Mouse (Mus musculus) spleen, adult 18-20 months (tissue): ENCODE measurements around the gene Nckap5.
A peak's percentile ranks its signal among the peaks of the same experiment; 100 is the strongest.

Experiments
- DNase-seq, 2 experiments: peaks; one replicate each; pipeline ENCODE4 v3.0.0; 2022; ENCODE audit warnings: mixed read lengths in 2 of 2

Nckap5 gene

DNA sequence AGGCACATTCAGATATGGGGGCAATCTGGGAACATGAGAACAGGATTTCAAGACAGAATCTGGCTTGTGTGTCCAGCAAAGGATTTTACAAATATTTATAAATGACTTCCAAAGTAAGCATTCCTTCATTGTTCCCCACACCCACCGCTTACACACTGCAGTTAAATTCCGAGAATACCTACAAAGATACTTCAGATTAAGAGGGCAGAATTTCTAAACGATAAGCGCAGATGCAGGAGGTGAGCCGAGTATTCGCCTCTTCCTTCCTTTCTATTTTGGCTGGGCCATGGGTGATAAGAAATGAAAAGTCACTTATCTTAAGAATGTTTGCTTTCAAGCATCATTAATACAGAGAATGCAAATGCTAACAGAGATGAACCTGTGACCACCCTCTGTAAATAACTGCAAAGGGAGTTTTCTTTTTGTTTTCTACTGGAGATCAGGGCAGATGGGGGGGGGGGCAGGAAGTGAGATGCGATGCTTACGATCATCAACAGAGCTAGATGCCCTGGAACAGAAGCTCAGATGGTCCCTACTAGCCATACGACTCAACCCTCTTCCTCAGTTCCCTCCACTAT lies 213.0 kb downstream of the Nckap5 start:
- no peak for DNase-seq

DNA sequence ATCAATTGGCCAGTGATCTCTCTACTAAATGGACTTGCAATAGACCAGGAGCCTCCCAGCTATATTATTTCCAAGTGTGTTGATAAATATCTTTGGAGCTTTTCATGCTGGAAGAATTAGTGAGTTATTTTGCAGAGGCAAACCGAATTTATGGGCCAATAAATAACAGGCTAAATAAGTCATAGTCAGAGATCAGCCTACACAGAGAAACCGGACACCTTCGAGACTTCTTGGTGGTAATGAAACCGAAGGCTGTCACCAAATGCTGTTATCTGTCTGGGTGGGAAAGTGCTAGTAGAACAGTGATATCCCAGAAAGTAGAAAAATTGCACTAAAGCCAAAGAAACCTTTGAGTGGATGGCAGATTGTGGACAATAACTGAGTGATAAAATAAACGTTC lies 213.6 kb downstream of the Nckap5 start:
- DNase-seq, result no peak

DNA sequence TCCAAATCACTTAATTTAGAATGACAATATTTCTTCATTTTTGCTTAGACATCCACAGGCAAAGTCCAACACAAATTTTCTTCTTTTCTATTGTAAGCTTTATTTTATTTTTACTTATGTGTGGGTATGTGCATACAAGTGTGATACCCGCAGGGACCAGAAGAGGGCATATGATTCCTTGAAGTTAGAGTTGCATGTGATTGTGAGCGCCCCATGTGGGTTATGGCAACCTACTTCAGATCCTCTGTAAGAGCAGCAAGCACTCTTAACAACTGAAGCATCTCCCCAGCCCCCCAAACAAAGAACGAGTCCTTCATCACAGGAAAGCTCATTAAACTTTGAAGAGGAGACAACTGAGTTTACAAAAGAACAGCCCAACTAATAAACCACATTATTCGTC lies 217.7 kb downstream of the Nckap5 start:
- no peak for DNase-seq

DNA sequence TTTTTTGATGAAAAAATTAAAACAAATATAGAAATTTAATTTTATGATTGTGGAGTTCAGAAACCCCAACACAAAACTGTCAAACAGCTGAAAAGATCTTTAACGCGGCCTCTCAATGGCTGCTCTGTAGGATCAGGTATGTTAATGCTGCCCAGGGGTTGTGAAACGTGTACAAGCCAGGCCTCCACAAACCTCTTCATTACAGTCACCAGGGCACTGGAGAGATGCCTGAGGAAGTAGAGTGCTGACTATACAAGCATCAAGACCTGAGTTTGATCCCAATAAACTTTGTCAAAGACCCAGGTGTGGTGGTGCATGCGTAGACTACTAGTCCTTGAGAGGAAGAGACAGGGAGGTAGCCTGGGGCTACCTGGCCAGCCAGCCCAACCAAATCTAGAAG lies 222.0 kb downstream of the Nckap5 start:
- no peak for DNase-seq

DNA sequence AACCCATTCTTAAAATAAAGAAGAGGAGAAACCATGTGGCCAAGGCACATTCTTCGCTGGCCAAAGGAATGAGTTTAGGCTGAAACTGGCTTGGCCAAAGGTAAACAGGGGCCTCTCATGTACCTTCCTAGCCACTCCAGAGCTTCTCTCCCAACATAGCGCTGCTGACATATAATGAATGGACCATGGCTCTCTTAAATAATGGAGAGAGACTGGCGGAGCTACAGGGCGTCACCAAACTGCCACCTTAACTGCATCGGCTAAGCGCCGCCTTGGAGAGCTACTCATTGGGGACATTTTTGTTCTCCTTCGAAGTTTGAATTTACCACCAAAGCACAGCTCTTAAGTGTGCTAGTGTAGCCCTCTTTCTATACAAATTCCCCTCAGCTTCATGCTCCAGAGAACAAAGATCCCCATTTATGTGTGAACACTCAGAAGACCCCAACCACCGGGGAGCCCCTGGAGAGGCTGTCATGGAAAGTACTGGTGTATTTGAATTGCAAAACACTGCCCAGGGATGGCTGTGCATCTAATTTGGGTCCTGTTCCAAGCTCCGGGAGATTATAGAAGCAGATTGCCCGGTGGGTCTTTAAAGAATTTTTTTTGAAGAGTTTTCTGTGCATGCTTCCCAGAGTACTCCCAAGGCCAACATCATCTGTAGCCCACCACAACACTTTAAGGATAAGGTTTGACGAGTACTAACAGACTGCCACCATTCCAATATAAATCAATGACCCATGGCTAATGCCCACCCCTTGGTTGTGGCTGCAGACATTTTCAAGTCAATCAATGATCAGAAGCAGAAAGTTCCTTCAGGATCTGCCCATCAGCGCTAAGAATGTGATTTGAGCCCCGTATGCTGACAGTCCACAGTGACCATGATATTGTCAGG lies 224.2 kb downstream of the Nckap5 start:
- no peak for DNase-seq

DNA sequence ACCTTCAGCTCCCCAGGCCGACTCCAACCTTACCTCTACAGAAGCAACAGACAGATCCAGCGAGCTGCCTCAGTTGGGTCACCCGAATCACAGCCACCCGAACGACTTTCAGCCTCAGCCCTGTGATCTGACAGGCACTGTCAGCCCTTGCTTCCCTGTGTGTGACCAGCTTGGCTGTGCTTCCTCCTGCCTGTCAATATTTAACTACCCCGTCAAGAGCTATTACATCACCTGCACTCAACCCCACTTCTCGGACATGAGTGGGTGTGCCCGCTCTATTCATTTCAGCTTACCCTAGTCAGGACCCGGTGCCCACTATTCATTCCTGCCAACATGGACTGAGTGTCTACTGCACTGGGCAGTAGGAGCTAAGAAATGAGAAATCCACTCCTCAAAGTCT lies 226.0 kb downstream of the Nckap5 start:
- DNase-seq, result no peak

DNA sequence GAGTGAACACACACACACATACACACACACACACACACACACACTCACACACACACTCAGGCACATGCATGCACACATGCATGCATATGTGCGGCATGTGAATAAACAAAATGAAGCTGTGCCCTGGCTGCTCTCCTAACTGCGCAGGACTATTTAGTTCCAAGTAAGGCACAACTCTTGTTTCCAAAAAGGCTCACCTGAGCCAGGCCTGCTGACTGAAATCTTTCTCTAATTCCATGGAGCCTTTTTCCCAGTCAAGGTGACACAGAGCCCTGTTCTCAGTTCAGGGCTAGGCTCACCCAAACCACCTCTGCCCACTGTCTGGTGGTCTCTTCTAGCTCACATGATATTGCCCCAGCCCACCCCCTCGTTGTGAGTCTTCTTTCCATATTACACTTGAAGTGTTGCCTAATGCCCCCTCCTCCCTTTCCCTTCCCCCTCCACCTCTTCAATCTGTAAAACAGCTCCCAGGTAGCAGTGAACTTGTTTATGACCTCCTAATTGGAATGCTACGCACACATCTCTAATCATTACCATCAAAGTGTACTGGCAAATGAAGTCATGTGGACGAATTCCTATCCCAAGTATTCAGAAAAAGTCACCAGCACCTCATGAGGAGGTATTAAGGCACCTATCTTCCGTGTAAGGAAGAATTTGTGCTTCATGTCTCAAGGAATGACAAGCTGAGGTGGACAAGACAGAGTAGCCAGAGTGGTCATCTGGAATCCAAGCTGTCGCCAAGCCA lies 226.7 kb downstream of the Nckap5 start:
- DNase-seq, result no peak

DNA sequence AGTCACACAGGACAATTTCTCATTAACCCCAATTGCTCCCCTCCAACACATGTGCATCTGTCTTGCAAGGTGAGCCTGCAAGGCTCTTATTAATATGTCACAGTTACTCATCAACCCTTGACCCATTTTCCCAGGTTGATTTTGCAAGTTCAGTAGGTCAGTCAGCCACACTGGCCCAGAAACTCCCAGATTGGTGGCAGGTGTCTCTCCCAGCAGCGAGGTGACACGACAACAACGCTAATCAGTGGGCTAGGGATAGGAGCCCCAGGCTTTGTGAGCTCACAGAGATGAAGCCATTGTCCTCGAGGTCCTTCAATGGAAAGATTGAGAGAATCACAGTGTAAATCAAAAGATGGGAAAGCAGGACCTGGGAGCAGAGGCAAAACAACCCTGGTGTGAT lies 230.0 kb downstream of the Nckap5 start:
- no peak for DNase-seq

DNA sequence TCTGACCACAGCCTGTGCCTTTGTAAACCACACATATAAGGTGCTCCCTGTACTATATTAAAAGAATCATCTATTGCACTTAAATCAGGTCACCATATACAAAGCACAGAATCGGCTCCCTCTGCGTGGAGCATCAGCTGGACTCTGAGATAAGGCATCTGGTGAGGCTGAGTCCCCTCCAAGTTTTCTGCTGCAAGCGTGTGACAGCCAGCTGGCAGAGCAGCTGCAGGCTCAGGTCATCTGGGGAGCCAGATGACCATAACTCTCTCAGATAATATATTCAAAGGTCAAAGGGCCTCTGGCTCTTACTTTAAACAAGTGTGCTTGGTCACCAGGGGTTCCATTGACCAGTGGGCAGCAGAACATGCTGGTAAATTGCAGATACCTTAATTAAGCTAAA lies 233.2 kb downstream of the Nckap5 start:
- DNase-seq, result no peak

DNA sequence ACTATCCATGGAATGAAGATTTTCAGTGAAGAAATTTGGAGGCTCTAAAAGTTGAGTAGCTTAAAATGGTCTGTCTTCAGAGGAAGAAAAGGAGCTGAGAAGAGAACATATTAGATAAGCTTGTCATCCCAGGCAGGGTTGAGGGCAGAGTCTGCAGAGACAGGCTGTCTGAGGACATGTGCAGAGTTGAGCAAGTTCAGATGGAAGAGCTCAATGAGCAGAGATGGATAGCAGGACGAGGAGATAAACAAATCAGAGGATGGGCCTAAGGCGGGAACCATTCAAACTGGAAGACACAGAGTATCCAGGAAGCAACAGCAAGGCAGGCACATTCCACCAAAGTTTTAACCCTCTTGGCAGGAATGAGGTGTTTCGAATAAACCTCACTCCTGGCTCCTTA lies 235.8 kb downstream of the Nckap5 start:
- no peak for DNase-seq

DNA sequence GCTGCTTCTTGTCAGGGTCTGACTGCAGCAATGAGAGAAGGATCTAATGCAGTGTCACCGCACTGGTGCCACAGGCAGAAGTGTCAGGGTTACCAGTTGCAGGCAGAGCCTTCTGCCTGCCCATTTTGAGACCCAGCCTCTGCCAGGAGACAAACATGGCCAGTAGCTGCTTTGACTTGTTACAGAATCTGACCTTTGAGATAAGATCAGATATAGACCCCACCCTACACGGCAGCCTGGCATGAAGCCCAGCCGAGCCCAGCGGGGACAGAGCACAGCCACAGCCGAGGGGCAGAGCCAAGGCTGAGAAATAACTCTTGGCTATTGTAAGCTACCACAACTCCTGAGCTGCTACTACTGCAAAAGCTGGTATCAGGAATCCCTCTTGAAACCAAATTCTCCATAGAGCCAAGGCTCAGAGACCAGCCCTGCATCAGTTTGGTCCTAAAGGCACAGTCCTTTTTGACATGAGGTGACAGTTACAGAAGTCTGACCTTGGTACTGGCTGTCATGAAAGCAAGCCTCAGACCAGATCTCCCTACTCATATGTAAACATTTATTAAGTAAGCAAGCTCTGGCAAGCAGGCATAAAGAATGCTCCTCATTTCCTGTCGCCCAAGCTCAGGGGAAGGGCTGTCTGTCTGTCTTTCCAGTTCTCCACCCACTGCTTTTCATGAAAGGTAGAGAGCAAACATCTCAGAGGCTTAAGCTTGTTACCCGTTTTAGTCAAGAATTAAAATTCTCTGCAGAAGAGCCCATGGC lies 237.4 kb downstream of the Nckap5 start:
- no peak for DNase-seq

DNA sequence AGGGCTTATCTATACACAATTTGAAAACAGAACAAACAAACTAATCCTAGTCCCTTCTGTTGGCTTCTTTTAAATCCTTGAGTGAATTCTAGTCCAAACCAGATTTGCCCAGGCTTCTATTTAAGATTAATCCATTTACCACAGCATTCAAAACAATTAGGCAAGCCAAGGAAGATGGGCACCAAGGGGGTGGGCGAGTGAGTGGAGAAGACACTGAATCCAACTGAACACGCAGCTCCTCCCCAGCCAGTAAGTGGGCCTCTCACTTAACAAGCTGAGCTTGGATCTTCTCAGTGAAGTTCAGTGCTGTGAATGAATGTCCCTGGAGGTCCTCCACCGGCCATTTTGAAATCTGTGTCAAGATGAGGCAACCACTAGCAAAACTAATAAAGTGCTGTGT lies 239.7 kb downstream of the Nckap5 start:
- no peak for DNase-seq

DNA sequence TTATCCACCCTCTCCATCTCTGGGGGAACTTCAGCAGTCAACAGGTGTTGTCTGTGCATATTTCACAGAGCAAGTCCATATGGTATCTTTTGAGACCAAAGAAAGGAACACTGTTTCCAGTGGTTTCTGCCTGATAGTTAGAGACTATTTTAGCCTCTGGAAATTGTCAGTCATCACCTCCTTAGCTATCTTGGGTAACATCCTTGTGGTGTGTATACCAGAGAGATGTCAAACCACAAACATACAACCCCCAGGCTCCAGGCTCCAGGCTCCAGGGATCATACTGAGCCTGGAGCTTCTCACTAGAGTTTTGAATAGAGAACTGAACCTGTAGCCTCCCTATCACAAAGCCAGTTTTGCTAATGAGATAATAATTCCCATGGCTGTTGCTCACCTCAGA lies 252.4 kb downstream of the Nckap5 start:
- DNase-seq, result no peak

DNA sequence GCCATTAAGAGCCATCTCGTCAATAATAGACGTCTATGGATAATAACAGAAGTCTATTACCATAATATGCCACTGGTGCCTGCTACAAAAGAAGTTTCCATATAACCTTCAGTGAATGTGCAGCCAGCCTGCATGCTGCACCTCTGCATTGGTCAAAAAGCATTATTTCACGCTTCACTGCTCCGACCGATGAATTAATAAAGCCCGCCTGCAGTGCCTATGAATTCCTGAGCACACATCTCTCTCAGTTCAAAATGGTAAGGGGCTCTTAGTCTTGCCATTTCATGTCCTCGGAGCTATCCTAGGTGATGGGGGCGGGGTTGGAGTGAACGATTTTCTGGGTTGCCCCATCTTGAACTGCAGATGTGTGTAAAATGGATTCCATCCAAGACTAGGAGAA lies 256.3 kb downstream of the Nckap5 start:
- no peak for DNase-seq

DNA sequence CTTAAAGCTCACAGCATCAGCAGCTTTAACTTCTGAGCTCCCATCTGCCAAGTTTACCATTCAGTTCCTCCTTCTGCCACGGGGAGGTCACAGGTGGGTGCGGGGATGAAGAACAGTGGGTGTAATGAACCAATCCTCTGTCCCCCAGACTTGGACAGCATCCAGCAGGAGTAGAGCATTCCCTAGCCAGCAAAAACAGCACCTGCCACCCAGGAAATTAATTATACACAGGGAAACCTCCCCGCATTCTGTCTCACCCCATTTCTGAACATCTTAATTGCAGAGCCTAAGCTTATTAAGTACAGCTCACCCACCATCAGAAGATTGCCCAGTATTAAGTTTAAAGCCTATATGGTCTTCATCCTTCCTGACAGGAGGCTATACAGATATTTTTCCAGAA lies 256.9 kb downstream of the Nckap5 start:
- no peak for DNase-seq

DNA sequence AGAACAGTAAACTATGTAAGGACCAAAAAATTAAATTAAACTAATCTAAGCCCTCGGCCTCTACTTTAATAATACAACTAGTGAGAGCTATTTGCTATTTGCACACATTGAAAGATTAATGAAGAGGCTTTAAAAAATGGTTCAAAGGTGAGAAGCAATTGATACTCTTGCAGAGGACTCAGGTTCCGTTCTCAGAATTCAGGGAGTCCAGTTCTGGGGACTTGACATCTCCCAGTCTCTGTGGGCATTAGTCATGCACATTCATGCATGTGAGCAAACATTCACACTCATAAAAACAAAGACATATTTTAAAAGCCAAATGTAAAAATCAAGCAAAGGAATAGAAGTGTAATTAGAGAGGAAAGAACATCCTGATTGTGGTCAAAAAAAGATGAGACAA lies 257.5 kb downstream of the Nckap5 start:
- no peak for DNase-seq

DNA sequence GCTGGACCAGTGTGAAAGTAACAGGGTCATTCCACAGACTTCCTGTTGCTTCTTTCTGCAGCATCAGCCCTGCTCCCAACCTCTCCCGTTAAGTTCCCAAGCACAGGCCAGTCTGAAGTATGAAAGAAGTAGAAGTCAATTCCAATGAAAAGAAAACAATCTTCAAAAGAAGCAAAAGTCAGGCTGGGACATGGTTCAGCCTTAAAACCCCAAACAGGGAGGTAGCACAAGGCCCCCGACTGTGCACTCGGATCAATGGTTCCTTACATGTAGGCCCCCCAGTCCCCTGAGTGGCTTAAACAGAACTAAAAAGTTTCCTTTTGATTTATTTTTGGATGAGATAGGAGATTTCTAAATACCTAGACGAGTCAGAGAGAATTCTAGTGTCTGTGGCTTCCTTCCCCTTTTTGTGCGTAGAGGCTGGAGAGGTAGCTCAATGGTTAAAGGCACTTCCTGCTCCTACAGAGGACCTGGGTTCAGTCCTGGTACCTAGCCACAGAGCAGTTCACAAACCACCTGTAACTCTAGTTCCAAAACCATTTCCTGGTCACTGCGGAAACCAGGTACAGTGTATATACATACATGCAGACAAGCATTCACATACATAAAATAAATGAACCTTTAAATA lies 260.9 kb downstream of the Nckap5 start:
- no peak for DNase-seq

DNA sequence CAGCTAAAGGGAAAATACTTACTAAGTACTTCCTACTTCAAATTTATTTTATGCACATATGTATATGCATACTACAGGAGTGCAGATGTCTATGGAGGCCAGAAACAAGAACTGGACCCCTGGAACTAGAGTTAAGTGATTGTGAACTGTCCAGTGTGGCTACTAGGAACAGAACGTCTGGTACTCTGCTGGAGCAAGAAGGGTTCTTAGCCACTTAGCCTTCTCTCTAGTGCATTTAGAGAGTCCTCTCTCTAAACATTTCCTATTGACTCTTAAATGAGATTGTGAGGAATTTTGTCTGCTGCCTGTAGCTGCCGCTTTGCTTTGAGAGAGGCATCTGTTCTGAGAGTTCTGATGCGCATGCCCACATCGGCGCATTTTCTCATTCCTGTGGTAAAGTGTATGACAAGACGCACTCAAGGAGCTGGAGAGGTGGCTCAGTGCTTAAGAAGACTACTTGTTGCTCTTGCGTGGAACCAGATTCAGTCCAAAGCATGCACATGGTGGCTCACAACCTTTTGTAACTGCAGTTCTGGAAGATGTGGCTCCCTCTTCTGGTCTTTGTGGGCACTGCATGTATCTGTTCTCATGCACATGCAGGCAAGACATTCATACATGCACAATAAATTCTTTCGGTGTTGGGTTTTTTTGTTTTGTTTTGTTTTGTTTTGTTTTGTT lies 261.9 kb downstream of the Nckap5 start:
- peak in 1 of 2 experiments; percentile 7 for DNase-seq

DNA sequence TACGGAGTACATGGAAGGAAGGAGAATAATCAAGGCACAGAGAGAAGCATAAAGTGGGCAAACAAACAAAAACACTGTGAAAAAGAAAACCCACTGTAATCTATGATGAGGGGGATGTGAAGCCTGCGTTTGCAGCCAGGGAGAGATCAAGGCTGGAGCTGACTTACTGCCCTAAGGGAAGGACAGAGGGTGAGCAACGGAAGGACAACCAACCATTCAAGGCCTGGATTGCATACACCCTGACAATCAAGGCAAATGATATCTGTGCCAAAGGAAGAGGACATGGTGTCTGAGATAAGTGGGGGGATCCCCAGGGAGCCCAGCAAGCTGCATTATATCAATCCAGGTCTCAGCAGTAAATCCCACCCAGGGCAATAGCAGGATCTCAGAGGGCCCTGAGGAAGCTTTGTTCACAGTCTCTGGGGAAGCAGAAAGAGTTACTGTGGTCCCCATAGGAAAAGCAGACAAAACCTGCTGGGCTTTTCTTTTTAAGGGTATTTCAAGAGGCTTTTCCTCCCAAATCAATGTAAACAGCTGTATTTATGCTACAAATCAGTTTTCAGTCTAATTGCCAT lies 265.4 kb downstream of the Nckap5 start:
- DNase-seq, result no peak

DNA sequence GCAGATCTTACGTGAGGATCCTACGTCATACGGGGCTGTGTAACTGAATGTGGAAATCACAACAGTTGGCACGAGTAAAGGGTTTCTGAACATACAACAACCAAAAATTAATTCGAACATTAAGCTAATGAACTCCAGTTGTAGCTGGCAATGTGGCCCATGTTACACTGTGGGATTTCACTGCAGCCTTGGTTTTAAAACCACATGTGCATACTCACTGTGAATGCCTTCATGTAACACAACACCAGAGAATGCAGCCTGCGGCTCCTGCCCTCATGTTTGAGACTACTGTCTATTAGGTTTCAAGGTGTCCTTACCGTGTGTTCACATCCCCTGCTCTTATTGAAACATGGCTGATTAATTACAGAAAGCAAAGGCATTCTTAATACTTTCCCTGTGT lies 269.7 kb downstream of the Nckap5 start:
- no peak for DNase-seq

DNA sequence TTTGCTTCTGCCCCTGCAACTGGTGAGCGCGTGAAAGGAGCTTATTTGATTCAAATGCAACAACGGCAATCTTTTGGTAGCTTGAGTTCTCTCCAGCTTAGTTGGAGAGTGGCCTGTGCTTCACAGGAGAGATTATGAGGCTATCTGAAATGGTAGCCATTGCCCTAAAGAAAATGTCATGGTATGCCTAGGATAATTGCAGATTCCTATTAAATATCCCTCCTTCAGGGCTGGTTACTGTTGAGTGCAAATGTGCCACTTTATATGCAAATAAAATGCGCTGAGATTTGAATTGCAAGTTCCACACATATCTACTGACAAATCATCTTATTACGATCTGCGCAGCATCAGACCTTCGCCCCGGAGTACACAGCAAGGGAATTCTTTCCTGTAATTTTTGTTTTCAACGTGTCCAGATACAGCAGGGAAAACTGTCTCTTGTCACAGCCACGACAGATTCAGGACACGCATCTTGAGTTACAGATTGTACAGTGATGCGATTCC lies 272.8 kb downstream of the Nckap5 start:
- DNase-seq, result no peak

DNA sequence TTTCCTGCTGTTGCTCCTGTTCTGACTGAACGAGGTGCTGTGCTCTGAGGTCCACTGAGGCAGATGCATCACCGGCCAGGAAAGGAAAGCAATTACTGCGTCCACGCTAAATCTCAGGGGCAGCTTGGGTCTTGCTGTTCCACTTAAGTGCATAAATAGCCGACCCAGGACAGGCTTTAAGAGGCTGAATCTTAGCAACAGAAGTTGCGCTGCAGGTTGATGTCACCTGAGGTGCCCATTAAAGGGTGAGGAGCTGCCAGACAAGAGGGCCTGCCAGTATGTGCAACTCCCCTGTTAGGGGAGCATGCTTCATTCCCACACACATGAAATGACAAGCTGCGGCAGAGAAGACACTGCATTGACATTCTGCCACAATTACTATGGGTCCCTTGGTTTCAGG lies 282.6 kb downstream of the Nckap5 start:
- no peak for DNase-seq
